Mouse (Mus musculus) lung, postnatal 0 days (tissue): ENCODE results near the gene Mpped1. TPM values are rescaled to one million over a fixed set of nuclear protein-coding genes. Genes with fewer than 3 reads are reported as not detected.

Source experiments
- ATAC-seq: fragments of 200-750 bp; cut with Nextera tagmentation; 2 replicates; pipeline ENCODE4 v1.8.0; 2017; ENCODE audit warnings: moderate library complexity
- DNase-seq: peaks from one replicate; pipeline ENCODE4 v3.0.0-alpha.2; 2016; ENCODE audit warnings: low spot score
- H3K27ac ChIP-seq: fragments of 300-500 bp; sonication (generic); 2 replicates; pipeline ENCODE4 v1.5.1; 2014; ENCODE audit warnings: antibody characterized with exemption, mild to moderate bottlenecking, low read length, mixed read lengths
- H3K27me3 ChIP-seq: fragments of 300-500 bp; sonication (generic); replicated peaks from 2 replicates; pipeline ENCODE4 v1.6.1; 2014; ENCODE audit warnings: low read length, mixed read lengths; ENCODE audit not compliant: insufficient read depth
- H3K36me3 ChIP-seq: fragments of 300-500 bp; sonication (generic); 2 replicates; pipeline ENCODE4 v1.6.1; 2014; ENCODE audit warnings: low read length, mixed read lengths; ENCODE audit not compliant: insufficient read depth
- H3K4me1 ChIP-seq: fragments of 300-500 bp; sonication (generic); 2 replicates; pipeline ENCODE4 v1.6.1; 2014; ENCODE audit warnings: antibody characterized with exemption, low read depth, low read length, mixed read lengths; ENCODE audit not compliant: insufficient read depth
- H3K4me2 ChIP-seq: fragments of 300-500 bp; sonication (generic); replicated peaks from 2 replicates; pipeline ENCODE4 v1.6.1; 2014; ENCODE audit warnings: low read depth, mild to moderate bottlenecking, low read length, moderate library complexity, mixed read lengths
- H3K4me3 ChIP-seq: fragments of 300-500 bp; sonication (generic); 2 replicates; pipeline ENCODE4 v1.5.1; 2014; ENCODE audit warnings: low read depth, low read length
- H3K9ac ChIP-seq: fragments of 300-500 bp; sonication (generic); replicated peaks from 2 replicates; pipeline ENCODE4 v1.6.1; 2014; ENCODE audit warnings: low read depth, mild to moderate bottlenecking
- H3K9me3 ChIP-seq: fragments of 300-500 bp; sonication (generic); 2 replicates; pipeline ENCODE4 v1.6.1; 2016; ENCODE audit warnings: low read length, mixed read lengths
- CTCF ChIP-seq: IDR thresholded peaks from 2 replicates; pipeline ENCODE4 v1.5.1; 2016; ENCODE audit warnings: antibody characterized with exemption, mild to moderate bottlenecking
- EP300 ChIP-seq: IDR thresholded peaks from 2 replicates; pipeline ENCODE4 v1.6.1; 2016; ENCODE audit warnings: antibody characterized with exemption, mild to moderate bottlenecking, control low read depth
- WGBS: fragments of 180-500 bp; shearing (Covaris S2); extraction: QIAGEN DNeasy Blood & Tissue Kit; methylation state at CpG from one replicate; pipeline ENCODE4 v1.1.7; 2014; 5-methylcytosine and 5-hydroxymethylcytosine counted together
- polyA plus RNA-seq: library from polyadenylated mRNA; unstranded; fragments of >200 nt; fragmentation: Nextera tagmentation; extraction: Ambion mirVana; gene quantifications from 2 replicates; pipeline ENCODE4 v1.2.1, GENCODE M21; 2015

The Mpped1 gene
- polyA plus RNA-seq, 1 experiment from 2014 or later = not detected

DNA sequence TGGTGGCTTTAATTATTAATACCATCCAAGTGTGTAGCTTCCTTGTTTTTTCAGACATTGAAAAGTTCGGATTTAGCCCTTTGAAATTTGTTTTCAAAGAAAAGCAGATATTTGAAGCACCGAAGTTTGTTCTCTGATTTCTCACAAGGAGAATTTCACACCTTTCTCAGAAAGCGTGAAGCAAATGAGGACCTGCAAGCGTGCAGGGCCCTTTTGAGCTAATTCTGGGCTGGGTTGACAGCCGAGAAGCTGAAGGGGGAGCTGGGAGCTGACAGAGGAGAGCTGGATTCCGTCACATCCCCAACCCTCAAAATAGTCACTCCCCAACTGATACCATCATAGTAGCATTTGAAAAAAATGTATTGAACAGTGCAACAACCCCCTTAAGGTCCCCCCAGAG is 34.8 kb downstream of the Mpped1 start:
- Histone ChIP-seq H3K27me3 (no peaks in the 10 kb centered on the region), H3K27ac (no peak overlapping the region), H3K9me3 (no peaks in the 10 kb centered on the region), H3K4me1 (no peaks in the 10 kb centered on the region), H3K4me2 (no peak overlapping the region), H3K36me3 (no peaks in the 10 kb centered on the region), H3K9ac (no peak overlapping the region), H3K4me3 (no peak overlapping the region)
- no peak for TF ChIP-seq CTCF
- TF ChIP-seq EP300 = no peak
- ATAC-seq (no peak), DNase-seq (no peak)
- 64% methylated on average over 6 of the region's 6 CpGs for WGBS

DNA sequence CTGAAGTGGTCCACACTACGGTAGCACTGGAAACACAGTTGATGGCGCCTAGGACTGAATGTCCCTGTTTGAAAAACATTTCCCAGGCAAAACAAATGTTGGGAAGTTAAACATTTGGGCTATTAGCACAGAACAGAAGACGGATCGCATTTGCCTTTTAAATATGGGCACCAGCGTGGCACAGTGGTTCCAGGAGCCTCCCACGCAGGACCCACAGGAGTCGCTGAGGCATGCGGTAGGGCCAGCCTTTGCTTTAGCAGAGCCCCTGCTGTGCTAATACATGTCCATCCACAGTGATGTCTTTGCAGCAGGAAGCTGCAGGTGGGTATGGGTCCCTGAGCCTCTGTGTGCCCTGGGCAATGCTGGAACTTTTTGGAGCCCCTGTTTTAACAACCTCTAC is 48.7 kb downstream of the Mpped1 start:
- H3K27ac ChIP-seq = no peak overlapping the region
- H3K27me3 ChIP-seq = no peaks in the 10 kb centered on the region
- H3K4me1 ChIP-seq = no peaks in the 10 kb centered on the region
- TF ChIP-seq EP300 (no peak), CTCF (no peak)
- no peaks in the 10 kb centered on the region for H3K9me3 ChIP-seq
- H3K36me3 ChIP-seq = no peaks in the 10 kb centered on the region
- ATAC-seq = no peak
- no peak overlapping the region for H3K4me3 ChIP-seq
- no peak overlapping the region for H3K4me2 ChIP-seq
- no peak for DNase-seq
- no peak overlapping the region for H3K9ac ChIP-seq
- WGBS = 78% methylated on average over 8 of the region's 8 CpGs

DNA sequence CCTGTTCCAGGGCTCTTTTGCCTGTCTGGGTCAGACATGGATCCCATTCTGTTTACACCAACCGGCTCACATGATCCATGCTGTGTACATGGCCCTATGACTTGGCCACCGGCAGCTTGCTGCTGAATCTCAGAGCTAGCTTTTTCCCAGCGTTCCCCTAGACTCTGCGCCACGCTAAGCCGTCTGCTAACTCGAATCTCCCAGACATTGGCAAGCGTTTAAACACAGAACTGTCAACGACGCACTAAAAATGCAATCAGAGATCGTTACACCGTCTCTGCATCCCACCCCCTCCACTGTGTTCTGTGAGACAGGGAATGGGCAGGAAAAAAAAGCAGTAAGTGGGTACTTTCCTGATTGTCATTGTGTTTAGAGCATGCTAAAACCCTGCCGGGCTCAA is 50.0 kb downstream of the Mpped1 start:
- 76% methylated on average over 13 of the region's 13 CpGs for WGBS
- TF ChIP-seq EP300 (no peak), CTCF (no peak)
- H3K4me1 ChIP-seq = no peaks in the 10 kb centered on the region

DNA sequence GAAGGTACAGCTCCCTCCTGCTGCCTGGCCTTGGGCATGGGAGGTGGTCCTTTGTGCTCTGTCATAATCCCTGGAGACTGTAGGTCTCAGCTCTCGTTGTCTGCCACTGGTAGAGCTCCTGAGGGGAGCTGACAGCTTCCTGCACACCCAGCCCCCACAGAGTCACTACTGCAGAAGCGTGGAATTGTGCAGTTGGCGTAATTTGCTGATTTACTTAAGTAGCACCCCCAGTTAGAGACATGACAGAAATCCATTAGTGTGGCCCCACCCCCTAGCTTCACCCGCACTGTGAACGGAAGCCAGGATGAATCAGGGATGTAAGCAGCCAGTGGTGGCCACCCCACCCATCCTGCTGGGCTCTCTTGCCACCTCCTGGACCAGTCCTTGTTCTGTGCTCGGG is 53.0 kb downstream of the Mpped1 start:
- Histone ChIP-seq H3K27ac (no peak overlapping the region), H3K36me3 (no peaks in the 10 kb centered on the region), H3K4me1 (no peaks in the 10 kb centered on the region), H3K4me2 (no peak overlapping the region), H3K9ac (no peak overlapping the region), H3K4me3 (no peak overlapping the region), H3K9me3 (no peaks in the 10 kb centered on the region), H3K27me3 (no peaks in the 10 kb centered on the region)
- ATAC-seq (no peak), DNase-seq (no peak)
- 52% methylated on average over 6 of the region's 6 CpGs for WGBS
- no peak for TF ChIP-seq EP300
- TF ChIP-seq CTCF = no peak

More for the DNA sequence above, 50.0 kb downstream of the Mpped1 start:
- no peaks in the 10 kb centered on the region for H3K27me3 ChIP-seq
- no peak overlapping the region for H3K9ac ChIP-seq
- no peak for ATAC-seq
- H3K4me2 ChIP-seq = no peak overlapping the region
- no peaks in the 10 kb centered on the region for H3K36me3 ChIP-seq
- H3K4me3 ChIP-seq = no peak overlapping the region
- H3K9me3 ChIP-seq = no peaks in the 10 kb centered on the region
- H3K27ac ChIP-seq = no peak overlapping the region
- DNase-seq = no peak

DNA sequence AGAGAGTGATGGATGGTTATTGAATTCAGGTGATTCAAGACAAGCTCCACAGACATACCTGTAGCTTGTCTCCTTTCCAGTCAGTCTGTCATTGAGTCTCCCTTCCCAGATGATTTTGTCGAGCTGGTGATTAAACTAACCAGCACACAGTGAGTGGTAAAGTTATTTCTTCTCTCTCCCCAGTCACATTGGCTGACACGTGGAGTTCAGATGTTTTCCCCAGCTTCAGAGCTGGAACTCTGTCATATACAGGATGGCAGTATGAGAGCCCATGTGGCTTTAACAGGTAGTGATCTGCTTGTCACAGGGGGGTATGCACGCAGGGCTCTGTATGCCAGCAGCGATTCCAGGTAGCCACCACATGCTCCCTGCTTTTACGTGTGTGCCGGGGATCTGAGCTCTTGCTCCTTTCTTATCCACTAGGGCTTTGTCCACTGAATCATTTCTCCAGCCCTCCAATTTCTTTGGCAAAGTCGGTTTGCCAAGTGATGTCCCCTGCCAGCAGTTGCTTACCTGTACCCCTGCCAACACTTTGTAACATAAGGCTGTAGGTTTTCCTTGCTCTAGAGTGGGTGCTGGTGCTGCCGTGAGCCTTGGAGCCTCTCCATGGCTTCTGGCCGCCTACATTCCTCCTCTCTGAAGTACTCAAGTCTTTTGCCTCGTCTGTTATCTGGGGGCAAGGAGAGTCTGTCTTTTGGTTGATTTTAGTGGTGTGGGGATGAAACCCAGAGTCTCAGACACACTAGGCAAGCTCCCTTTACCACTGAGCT is 61.9 kb downstream of the Mpped1 start:
- no peaks in the 10 kb centered on the region for H3K4me1 ChIP-seq
- WGBS = 58% methylated on average over 10 of the region's 10 CpGs
- H3K27ac ChIP-seq = no peak overlapping the region
- no peak for ATAC-seq
- no peaks in the 10 kb centered on the region for H3K36me3 ChIP-seq
- H3K9ac ChIP-seq = no peak overlapping the region
- H3K4me2 ChIP-seq = no peak overlapping the region
- DNase-seq = no peak
- H3K4me3 ChIP-seq = no peak overlapping the region
- TF ChIP-seq CTCF = no peak
- no peak for TF ChIP-seq EP300
- H3K27me3 ChIP-seq = no peaks in the 10 kb centered on the region
- no peaks in the 10 kb centered on the region for H3K9me3 ChIP-seq

DNA sequence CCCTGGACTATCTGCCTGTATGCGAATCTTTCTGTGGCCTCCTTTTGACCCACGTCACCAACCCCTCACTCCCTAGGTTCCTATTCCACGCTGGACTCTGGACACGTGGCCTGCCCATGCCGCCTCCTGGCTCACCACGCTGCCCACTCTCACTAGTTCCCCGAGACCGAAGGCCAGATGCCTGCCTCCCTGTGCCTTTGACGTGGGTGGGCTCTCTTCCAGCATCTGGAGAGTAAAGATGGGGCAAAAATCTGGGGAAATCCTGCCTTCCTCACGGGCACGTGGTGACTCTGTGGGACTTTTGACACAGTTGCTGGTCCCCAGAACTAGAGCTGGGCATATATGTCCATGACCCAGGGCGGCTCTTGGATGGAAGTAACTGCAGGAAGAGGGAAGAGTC is 63.2 kb downstream of the Mpped1 start:
- no peak overlapping the region for H3K4me2 ChIP-seq
- WGBS = 78% methylated on average over 12 of the region's 12 CpGs

More for the DNA sequence above, 63.2 kb downstream of the Mpped1 start:
- no peak for TF ChIP-seq EP300
- no peak for TF ChIP-seq CTCF
- H3K9ac ChIP-seq = no peak overlapping the region
- H3K36me3 ChIP-seq = no peaks in the 10 kb centered on the region
- H3K9me3 ChIP-seq = no peaks in the 10 kb centered on the region
- ATAC-seq (no peak), DNase-seq (no peak)
- no peaks in the 10 kb centered on the region for H3K4me1 ChIP-seq
- no peaks in the 10 kb centered on the region for H3K27me3 ChIP-seq
- H3K27ac ChIP-seq = no peak overlapping the region
- H3K4me3 ChIP-seq = no peak overlapping the region
